Mouse (Mus musculus): ENCODE measurements around the gene As3mt. TPM values are rescaled to one million over a fixed set of nuclear protein-coding genes. Genes with fewer than 3 reads are reported as not detected.

As3mt gene
- total RNA-seq, 2 experiments from 2014 or later, result 26.5 to 27.4 TPM

DNA sequence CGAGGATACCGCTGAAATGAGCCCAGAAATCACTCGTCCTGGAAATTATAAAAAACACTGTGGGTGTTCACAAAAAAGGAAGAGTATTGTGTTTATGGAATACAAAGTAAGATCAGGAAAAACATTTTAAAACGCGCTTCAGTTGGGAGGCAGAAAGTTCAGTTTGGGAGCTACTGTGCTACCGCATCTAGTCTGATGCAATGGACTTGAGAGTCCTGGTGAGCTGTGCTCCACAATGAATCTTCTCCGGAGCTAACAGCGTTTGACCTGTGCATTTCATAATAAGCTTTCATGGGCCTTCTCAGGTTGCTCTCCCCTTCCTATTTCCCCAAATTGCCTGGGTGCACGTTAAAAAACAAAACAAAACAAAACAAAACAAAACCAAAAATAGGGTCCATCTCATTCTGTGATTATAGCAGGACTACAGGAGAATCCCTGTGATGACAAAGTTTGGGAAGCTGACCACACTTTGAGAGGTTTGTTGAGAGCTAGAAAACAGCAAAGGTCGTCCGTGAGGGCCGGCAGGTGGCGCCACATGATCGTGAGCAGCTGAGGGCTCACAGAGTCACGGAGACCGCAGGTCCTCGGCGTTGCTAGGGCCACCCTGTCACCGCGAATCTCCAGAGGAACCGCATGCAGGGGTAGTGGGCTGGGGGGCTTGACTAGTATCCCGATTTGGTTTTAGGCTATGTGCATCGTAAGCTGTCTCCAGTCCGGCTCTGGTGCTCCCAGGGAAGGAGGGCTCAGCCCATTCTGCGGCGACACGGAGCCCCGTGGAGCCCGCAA lies 53.3 kb downstream of the As3mt start:
- H3K27ac ChIP-seq, result peak overlapping the region; percentile 81
- peak; percentile 88 for TF ChIP-seq CTCF (IDR thresholded peaks at IDR 0.05)
- peak; percentile 87 to 89 for DNase-seq (ENCODE audit: extremely low spot score in 1 of 2, low spot score in 2 of 2)
- intact Hi-C loops (cut with DNase I), result loop anchor here (1.0 to 10.0 kb wide), 4 partner anchors 109 to 282 kb away; no protein-coding TSS in a partner anchor
- peak overlapping the region; percentile 77 for H3K4me3 ChIP-seq

DNA sequence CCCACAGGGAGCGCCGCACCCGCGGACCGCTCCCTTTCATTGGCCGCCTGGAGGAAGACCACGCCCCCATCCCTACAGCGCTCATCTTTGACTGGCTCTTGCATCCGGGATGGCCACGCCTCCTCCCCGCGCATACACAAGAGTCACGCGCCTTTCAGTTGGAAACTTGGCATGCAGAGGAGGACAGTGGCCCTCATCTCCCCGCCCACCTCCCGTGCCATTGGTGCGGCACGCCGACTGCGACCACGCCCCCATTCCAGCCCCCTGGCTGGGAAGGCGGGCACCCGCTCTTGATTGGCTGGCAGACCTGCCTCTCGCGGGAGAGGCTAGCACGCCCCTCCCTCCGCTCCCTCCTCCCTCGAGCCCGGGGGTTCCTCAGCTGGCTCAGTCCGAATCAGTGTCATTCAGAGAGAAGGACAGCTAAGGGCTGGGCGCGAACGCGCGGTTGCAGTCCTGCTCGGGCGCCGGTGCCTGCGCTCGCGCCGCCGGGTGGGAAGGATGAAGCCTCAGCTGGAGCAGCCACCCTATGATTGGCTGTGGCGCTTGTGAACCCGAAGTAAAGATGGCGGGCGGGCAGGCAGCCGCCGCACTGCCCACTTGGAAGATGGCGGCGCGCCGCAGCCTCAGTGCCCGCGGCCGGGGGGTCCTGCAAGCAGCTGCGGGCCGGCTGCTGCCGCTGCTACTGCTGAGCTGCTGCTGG lies 54.1 kb downstream of the As3mt start, which contains the start of gene Cnnm2:
Gene Cnnm2 (plus strand): TSS at position 350 of the 700 bp plus-strand sequence.
- peak within 1 kb of the TSS; percentile 77 for H3K4me3 ChIP-seq
- intact Hi-C loops (cut with DNase I), result loop anchor here (1.0 to 10.0 kb wide), 4 partner anchors 108 to 281 kb away; no protein-coding TSS in a partner anchor
- peak; percentile 100 for DNase-seq (ENCODE audit: extremely low spot score in 1 of 2, low spot score in 2 of 2)
- TF ChIP-seq CTCF (IDR thresholded peaks at IDR 0.05), result no peak
- peak within 1 kb of the TSS; percentile 98 for H3K27ac ChIP-seq

- Histone ChIP-seq H3K4me3 (peak overlapping the region; percentile 77), H3K27ac (peak overlapping the region; percentile 98)
- no peak for DNase-seq (ENCODE audit: extremely low spot score in 1 of 2, low spot score in 2 of 2)
- TF ChIP-seq CTCF (IDR thresholded peaks at IDR 0.05), result no peak
- intact Hi-C loops (cut with DNase I), result loop anchor here (1.0 to 10.0 kb wide), 4 partner anchors 107 to 280 kb away; no protein-coding TSS in a partner anchor
Measured at GRCm38 (mm10) chr19:46761971-46762290, 54.7 kb downstream of the As3mt start.

GRCm38 (mm10) chr19:46762291-46762991 lies 55.2 kb downstream of the As3mt start:
- Histone ChIP-seq H3K4me3 (peak overlapping the region; percentile 77), H3K27ac (peak overlapping the region; percentile 98)
- no peak for TF ChIP-seq CTCF (IDR thresholded peaks at IDR 0.05)
- intact Hi-C loops (cut with DNase I), result loop anchor here (5.0 to 10.0 kb wide), 2 partner anchors 202 to 280 kb away; no protein-coding TSS in a partner anchor
- DNase-seq (ENCODE audit: extremely low spot score in 1 of 2, low spot score in 2 of 2), result peak; percentile 38 to 43

GRCm38 (mm10) chr19:46762992-46763342 lies 55.7 kb downstream of the As3mt start:
- no peak for DNase-seq (ENCODE audit: extremely low spot score in 1 of 2, low spot score in 2 of 2)
- H3K4me3 ChIP-seq, result peak overlapping the region; percentile 77
- H3K27ac ChIP-seq, result peak overlapping the region; percentile 98
- TF ChIP-seq CTCF (IDR thresholded peaks at IDR 0.05), result no peak
- intact Hi-C loops (cut with DNase I), result loop anchor here (5.0 to 10.0 kb wide), 2 partner anchors 202 to 279 kb away; no protein-coding TSS in a partner anchor

GRCm38 (mm10) chr19:46763356-46763755 lies 56.1 kb downstream of the As3mt start:
- TF ChIP-seq CTCF (IDR thresholded peaks at IDR 0.05), result no peak
- DNase-seq (ENCODE audit: extremely low spot score in 1 of 2, low spot score in 2 of 2), result no peak
- Histone ChIP-seq H3K27ac (peak overlapping the region; percentile 98; the same call in 1 of the 2 replicates), H3K4me3 (peak overlapping the region; percentile 77)
- intact Hi-C loops (cut with DNase I), result loop anchor here (5.0 to 10.0 kb wide), 2 partner anchors 201 to 279 kb away; no protein-coding TSS in a partner anchor

GRCm38 (mm10) chr19:46763932-46764762 lies 56.9 kb downstream of the As3mt start:
- Histone ChIP-seq H3K27ac (no peak overlapping the region), H3K4me3 (peak overlapping the region; percentile 77)
- intact Hi-C loops (cut with DNase I), result loop anchor here (5.0 to 10.0 kb wide), 2 partner anchors 201 to 278 kb away; no protein-coding TSS in a partner anchor
- no peak for TF ChIP-seq CTCF (IDR thresholded peaks at IDR 0.05)
- no peak for DNase-seq (ENCODE audit: extremely low spot score in 1 of 2, low spot score in 2 of 2)

DNA sequence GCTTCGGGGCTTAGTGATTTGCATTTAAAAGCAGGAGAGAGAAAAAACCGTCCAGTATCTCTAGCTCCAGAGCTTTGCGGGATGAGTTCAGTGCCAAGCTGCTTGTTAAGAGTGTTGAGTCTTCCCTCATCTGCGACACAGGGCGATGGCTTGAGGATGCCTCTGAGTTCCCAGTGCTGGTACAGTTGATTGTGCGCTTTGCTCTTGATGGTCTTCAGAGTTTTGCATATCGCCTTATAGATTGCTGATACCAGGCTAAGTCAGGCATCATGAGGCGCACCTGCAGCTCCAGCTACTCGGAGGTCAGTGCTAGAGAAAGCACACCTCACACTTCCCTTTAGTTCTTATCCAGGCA lies 57.5 kb downstream of the As3mt start:
- no peak for TF ChIP-seq CTCF (IDR thresholded peaks at IDR 0.05)
- Histone ChIP-seq H3K4me3 (peak overlapping the region; percentile 77), H3K27ac (no peak overlapping the region)
- no peak for DNase-seq (ENCODE audit: extremely low spot score in 1 of 2, low spot score in 2 of 2)
- intact Hi-C loops (cut with DNase I), result loop anchor here (5.0 to 10.0 kb wide), 2 partner anchors 200 to 278 kb away; no protein-coding TSS in a partner anchor

GRCm38 (mm10) chr19:46766125-46766524 lies 58.9 kb downstream of the As3mt start:
- no peak for TF ChIP-seq CTCF (IDR thresholded peaks at IDR 0.05)
- intact Hi-C loops (cut with DNase I), result loop anchor here (10.0 kb wide), 1 partner anchor 199 kb away; no protein-coding TSS in a partner anchor
- no peak overlapping the region for H3K27ac ChIP-seq
- H3K4me3 ChIP-seq, result peak overlapping the region; percentile 29
- no peak for DNase-seq (ENCODE audit: extremely low spot score in 1 of 2, low spot score in 2 of 2)

GRCm38 (mm10) chr19:46769759-46770158 lies 62.5 kb downstream of the As3mt start:
- Histone ChIP-seq H3K4me3 (no peak overlapping the region), H3K27ac (no peak overlapping the region)
- intact Hi-C loops (cut with DNase I), result loop anchor here (10.0 kb wide), 1 partner anchor 195 kb away; no protein-coding TSS in a partner anchor
- DNase-seq (ENCODE audit: extremely low spot score in 1 of 2, low spot score in 2 of 2), result no peak
- TF ChIP-seq CTCF (IDR thresholded peaks at IDR 0.05), result no peak

All from left cerebral cortex, adult 2 months (tissue).